Mouse (Mus musculus) forebrain, postnatal 0 days (tissue): Measurements from ENCODE around the gene Ccdc22. TPM values are rescaled to one million over a fixed set of nuclear protein-coding genes. Genes with fewer than 3 reads are reported as not detected.

Source experiments
- ATAC-seq: fragments of 200-750 bp; cut with Nextera tagmentation; 2 replicates; pipeline ENCODE4 v1.8.0; 2017; ENCODE audit warnings: mild to moderate bottlenecking, moderate library complexity
- DNase-seq: peaks from one replicate; pipeline ENCODE4 v3.0.0-alpha.2; 2015
- H3K27ac ChIP-seq: fragments of 300-500 bp; sonication (generic); 2 replicates; pipeline ENCODE4 v1.5.1; 2014; ENCODE audit warnings: low read depth, mild to moderate bottlenecking, antibody characterized with exemption, low read length, moderate library complexity, mixed read lengths
- H3K27me3 ChIP-seq: fragments of 300-500 bp; sonication (generic); 2 replicates; pipeline ENCODE4 v1.6.1; 2014; ENCODE audit warnings: mild to moderate bottlenecking, low read length, mixed read lengths; ENCODE audit not compliant: insufficient read depth
- H3K36me3 ChIP-seq: fragments of 300-500 bp; sonication (generic); 2 replicates; pipeline ENCODE4 v1.6.1; 2014; ENCODE audit warnings: mild to moderate bottlenecking, moderate library complexity; ENCODE audit not compliant: insufficient read depth
- H3K4me1 ChIP-seq: fragments of 300-500 bp; sonication (generic); 2 replicates; pipeline ENCODE4 v1.6.1; 2014; ENCODE audit warnings: antibody characterized with exemption; ENCODE audit not compliant: insufficient read depth
- H3K4me2 ChIP-seq: fragments of 300-500 bp; sonication (generic); 2 replicates; pipeline ENCODE4 v1.6.1; 2014; ENCODE audit warnings: low read depth, mild to moderate bottlenecking, moderate library complexity
- H3K4me3 ChIP-seq: fragments of 300-500 bp; sonication (generic); 2 replicates; pipeline ENCODE4 v1.5.1; 2014; ENCODE audit warnings: low read depth, low read length, mixed read lengths
- H3K9ac ChIP-seq: fragments of 300-500 bp; sonication (generic); 2 replicates; pipeline ENCODE4 v1.6.1; 2014; ENCODE audit warnings: mild to moderate bottlenecking
- H3K9me3 ChIP-seq: fragments of 300-500 bp; sonication (generic); 2 replicates; pipeline ENCODE4 v1.6.1; 2016; ENCODE audit warnings: low read length
- CTCF ChIP-seq: sonication (generic); IDR thresholded peaks from 2 replicates; pipeline ENCODE4 v1.5.1; 2016; ENCODE audit warnings: antibody characterized with exemption, control low read depth, low read depth
- WGBS: fragments of 180-500 bp; shearing (Covaris S2); extraction: QIAGEN DNeasy Blood & Tissue Kit; methylation state at CpG from one replicate; pipeline ENCODE4 v1.1.7; 2014; 5-methylcytosine and 5-hydroxymethylcytosine counted together
- polyA plus RNA-seq: library from polyadenylated mRNA; unstranded; fragments of >200 nt; fragmentation: Nextera tagmentation; extraction: Ambion mirVana; gene quantifications from 2 replicates; pipeline ENCODE4 v1.2.1, GENCODE M21; 2015
- total RNA-seq: library from RNA; depleted of rRNA; stranded (reverse); fragments of >200 nt; gene quantifications from 2 replicates; pipeline ENCODE4 v1.2.3, GENCODE M21; 2014

The Ccdc22 gene
- total and polyA plus RNA-seq, 2 experiments from 2014 or later = 25.8 to 36.7 TPM

GRCm38 (mm10) chrX:7635101-7635500 is 29.8 kb upstream of the Ccdc22 start:
- H3K27me3 ChIP-seq = no peaks in the 10 kb centered on the region
- no peak overlapping the region for H3K9ac ChIP-seq
- ATAC-seq (no peak), DNase-seq (no peak)
- 75% methylated on average over 3 of the region's 3 CpGs for WGBS
- no peak overlapping the region for H3K4me2 ChIP-seq
- no peaks in the 10 kb centered on the region for H3K36me3 ChIP-seq
- no peak for TF ChIP-seq CTCF
- no peaks in the 10 kb centered on the region for H3K9me3 ChIP-seq
- no peak overlapping the region for H3K4me3 ChIP-seq
- H3K4me1 ChIP-seq = no peaks in the 10 kb centered on the region
- H3K27ac ChIP-seq = no peak overlapping the region

- Histone ChIP-seq H3K27me3 (no peaks in the 10 kb centered on the region), H3K4me1 (no peaks in the 10 kb centered on the region), H3K27ac (no peak overlapping the region), H3K4me3 (no peak overlapping the region), H3K36me3 (no peaks in the 10 kb centered on the region), H3K9ac (no peak overlapping the region), H3K4me2 (no peak overlapping the region), H3K9me3 (no peaks in the 10 kb centered on the region)
- ATAC-seq (no peak), DNase-seq (no peak)
- no peak for TF ChIP-seq CTCF
- 93% methylated on average over 6 of the region's 6 CpGs for WGBS
Observed at GRCm38 (mm10) chrX:7632560-7632959, 27.2 kb upstream of the Ccdc22 start.

- no peak for TF ChIP-seq CTCF
- Histone ChIP-seq H3K4me1 (no peaks in the 10 kb centered on the region), H3K4me2 (no peak overlapping the region), H3K9me3 (no peaks in the 10 kb centered on the region), H3K36me3 (no peaks in the 10 kb centered on the region), H3K27ac (no peak overlapping the region), H3K4me3 (no peak overlapping the region), H3K9ac (no peak overlapping the region), H3K27me3 (no peaks in the 10 kb centered on the region)
- DNase-seq (no peak), ATAC-seq (no peak)
- WGBS = 83% methylated on average over 12 of the region's 12 CpGs
Observed at GRCm38 (mm10) chrX:7617889-7618551, 12.7 kb upstream of the Ccdc22 start.

GRCm38 (mm10) chrX:7610536-7611258 is 5.4 kb upstream of the Ccdc22 start:
- Histone ChIP-seq H3K27me3 (no peaks in the 10 kb centered on the region), H3K9ac (peak overlapping the region; percentile 57), H3K9me3 (no peaks in the 10 kb centered on the region), H3K27ac (peak overlapping the region; percentile 67), H3K4me3 (peak overlapping the region; percentile 40), H3K36me3 (no peaks in the 10 kb centered on the region), H3K4me1 (no peaks in the 10 kb centered on the region), H3K4me2 (peak overlapping the region; percentile 67)
- peak; percentile 83 for ATAC-seq
- TF ChIP-seq CTCF = no peak
- WGBS = 29% methylated on average over 26 of the region's 26 CpGs
- peak; percentile 56 for DNase-seq

- peak; percentile 42 for DNase-seq
- 29% methylated on average over 21 of the region's 21 CpGs for WGBS
Observed at GRCm38 (mm10) chrX:7610035-7610434, 4.7 kb upstream of the Ccdc22 start.

GRCm38 (mm10) chrX:7606783-7607182 is 1.5 kb upstream of the Ccdc22 start, which contains the start of gene Cacna1f:
Cacna1f (plus strand) TSS chrX:7607083.
- Histone ChIP-seq H3K4me3 (no peak within 1 kb of the TSS), H3K4me1 (no peaks in the 10 kb centered on the region), H3K9me3 (no peaks in the 10 kb centered on the region), H3K27ac (no peak within 1 kb of the TSS), H3K27me3 (no peaks in the 10 kb centered on the region), H3K9ac (no peak within 1 kb of the TSS), H3K36me3 (no peaks in the 10 kb centered on the region), H3K4me2 (no peak within 1 kb of the TSS)
- no peak for ATAC-seq
- TF ChIP-seq CTCF = no peak
- no peak for DNase-seq
- WGBS = 80% methylated on average over 6 of the region's 6 CpGs

More at GRCm38 (mm10) chrX:7610035-7610434, 4.7 kb upstream of the Ccdc22 start:
- Histone ChIP-seq H3K27me3 (no peaks in the 10 kb centered on the region), H3K4me2 (peak overlapping the region; percentile 67), H3K27ac (peak overlapping the region; percentile 67; the same call in 1 of the 2 replicates), H3K36me3 (no peaks in the 10 kb centered on the region), H3K4me1 (no peaks in the 10 kb centered on the region), H3K4me3 (peak overlapping the region; percentile 40), H3K9ac (peak overlapping the region; percentile 57), H3K9me3 (no peaks in the 10 kb centered on the region)
- ATAC-seq = peak; percentile 64
- TF ChIP-seq CTCF = no peak

GRCm38 (mm10) chrX:7605575-7605941 is 241 bp upstream of the Ccdc22 start:
- no peak for TF ChIP-seq CTCF
- Histone ChIP-seq H3K4me3 (no peak overlapping the region), H3K4me1 (no peaks in the 10 kb centered on the region), H3K9me3 (no peaks in the 10 kb centered on the region), H3K27ac (no peak overlapping the region), H3K9ac (no peak overlapping the region), H3K27me3 (no peaks in the 10 kb centered on the region), H3K4me2 (no peak overlapping the region), H3K36me3 (no peaks in the 10 kb centered on the region)
- WGBS = 52% methylated on average over 8 of the region's 8 CpGs
- ATAC-seq (peak; percentile 1; the same call in 1 of the 2 replicates), DNase-seq (no peak)
